Mouse (Mus musculus) heart, adult 18-20 months (tissue): ENCODE results near the gene Zfp780b. TPM values are rescaled to one million over a fixed set of nuclear protein-coding genes. Genes with fewer than 3 reads are reported as not detected.
A peak's percentile ranks its signal among the peaks of the same experiment; 100 is the strongest.
"Not testable (repeated sequence)": the region's sequence is repeated elsewhere in the genome, so short reads cannot be mapped to it uniquely, and the experiment has no call there.

Experiments used
- DNase-seq, 2 experiments: peaks; one replicate each; pipeline ENCODE4 v3.0.0; 2021 to 2022; ENCODE audit warnings: mixed read lengths in 1 of 2
- long read RNA-seq, 2 experiments: library from polyadenylated mRNA; stranded (forward); transcript quantifications; one replicate each; pipeline ENCODE4 v2.0.0; 2021
- total RNA-seq, 2 experiments: library from RNA; stranded (reverse); gene quantifications; 2 replicates each; pipeline ENCODE4 v1.2.3; 2021

Zfp780b gene
- total RNA-seq: 1 to 10 TPM; 8.9 to 9.7 TPM
- long read RNA-seq, experiment 1, partial matches to known transcripts: 1 of 2 reads
- long read RNA-seq, experiment 1, other reads (novel, unspliced or antisense): 1 of 2 reads
- long read RNA-seq, experiment 2, partial matches to known transcripts: 0 of 1 reads
- long read RNA-seq, experiment 2, other reads (novel, unspliced or antisense): 0 of 1 reads

DNA sequence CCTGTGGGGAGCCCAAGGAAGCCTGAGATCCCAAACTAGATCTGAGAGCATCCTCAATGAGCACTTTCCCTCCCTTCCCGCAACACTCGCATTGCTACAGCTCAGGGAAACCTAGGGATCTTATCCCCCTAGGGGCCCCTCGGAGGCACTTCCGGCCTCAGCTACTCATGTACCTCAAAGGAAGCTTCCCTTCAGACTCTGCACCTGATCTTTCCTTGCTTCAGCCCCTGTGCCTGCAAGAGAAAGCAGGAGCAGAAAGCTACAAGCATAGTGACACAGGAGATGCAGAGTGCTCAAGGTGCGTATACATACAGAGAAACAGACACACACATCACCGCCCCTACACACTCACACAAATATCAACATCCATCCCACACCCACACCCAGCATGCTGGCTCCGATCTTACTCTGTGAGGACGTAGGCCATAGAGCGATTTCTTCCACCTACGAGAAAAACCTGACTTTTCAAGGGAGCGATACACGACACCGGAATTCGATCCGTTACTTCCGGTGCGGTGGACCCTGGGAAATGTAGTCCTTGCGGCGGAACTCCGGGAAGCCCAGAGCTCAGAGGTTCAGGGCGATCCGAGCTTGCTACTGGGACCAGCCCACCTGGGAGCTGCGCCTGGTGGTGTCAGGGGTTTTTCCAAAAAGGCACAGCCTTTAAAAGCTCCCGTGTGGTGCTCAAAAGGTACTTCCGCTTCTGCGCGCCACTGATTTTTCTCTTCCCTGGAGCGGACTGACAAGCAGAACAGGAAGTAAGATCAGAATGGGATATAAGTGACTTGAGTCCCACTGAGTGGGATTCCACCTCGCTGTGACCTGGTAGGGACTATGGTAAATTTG is at the start of gene Zfp780b:
Gene Zfp780b (minus strand): TSS at position 489 of the 846 bp plus-strand sequence.
- DNase-seq: peak; percentile 80 to 91

DNA sequence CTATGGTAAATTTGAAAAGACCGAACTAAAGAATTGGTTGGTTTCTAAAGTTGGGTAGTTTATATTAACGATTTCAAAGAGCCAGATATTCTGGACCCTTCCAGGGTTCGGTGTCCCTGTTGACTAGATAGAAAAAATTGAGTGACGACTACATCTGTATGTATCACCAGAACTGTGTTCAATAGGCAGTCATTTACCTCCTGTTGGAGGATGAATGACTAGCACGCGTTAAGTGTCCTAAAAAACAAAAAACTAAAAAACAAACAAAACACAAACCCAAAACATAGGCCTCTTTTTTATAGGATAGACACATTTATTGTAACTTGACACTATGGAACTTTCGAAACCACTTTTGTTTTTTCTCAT is 35.5 kb upstream of the Zfp780b start:
- DNase-seq: no peak

DNA sequence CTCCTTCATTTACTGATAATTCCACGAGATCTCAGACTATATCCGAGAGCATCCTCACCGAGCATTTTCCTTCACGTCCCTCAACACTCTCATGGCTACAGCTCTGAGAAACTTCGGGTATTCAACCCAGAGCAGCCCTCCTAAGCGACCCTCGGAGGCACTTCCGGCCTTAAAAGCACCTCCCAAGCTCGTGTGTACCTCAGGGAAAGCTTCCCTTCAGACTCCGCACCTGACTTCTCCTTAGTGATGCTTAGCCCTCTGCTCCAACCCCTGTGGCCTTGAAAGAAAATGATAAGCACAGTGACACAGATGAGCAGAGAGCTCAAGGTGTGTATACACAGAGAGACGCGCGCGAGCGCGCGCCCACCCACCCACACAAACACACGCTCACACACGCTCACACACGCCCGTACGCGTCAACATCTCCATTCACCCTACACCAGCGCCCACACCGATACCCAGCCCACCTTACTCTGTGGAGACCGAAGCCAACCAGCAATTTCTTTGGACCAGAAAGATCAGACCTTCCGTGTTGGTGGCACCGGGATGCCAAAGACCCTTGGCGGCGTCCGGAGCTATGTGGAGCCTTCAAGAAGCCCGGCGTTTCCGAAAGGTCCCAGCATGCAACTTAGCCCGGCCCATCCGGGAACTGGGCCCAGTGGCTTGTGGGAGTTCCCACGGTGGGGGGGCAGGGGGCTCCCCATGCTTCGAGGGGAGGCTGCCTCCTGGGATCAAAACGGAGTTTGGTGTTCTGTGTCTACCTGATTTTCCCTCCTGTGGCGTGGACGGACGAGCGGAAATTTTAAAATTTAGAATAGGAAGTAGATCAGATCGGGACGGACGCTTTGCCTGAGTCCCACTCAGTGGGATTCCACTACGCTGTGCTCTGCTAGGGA is 34.8 kb upstream of the Zfp780b start, which contains the start of gene Zfp850:
Gene Zfp850 (minus strand): TSS at position 567 of the 896 bp plus-strand sequence.
- DNase-seq: peak; percentile 76 to 86

DNA sequence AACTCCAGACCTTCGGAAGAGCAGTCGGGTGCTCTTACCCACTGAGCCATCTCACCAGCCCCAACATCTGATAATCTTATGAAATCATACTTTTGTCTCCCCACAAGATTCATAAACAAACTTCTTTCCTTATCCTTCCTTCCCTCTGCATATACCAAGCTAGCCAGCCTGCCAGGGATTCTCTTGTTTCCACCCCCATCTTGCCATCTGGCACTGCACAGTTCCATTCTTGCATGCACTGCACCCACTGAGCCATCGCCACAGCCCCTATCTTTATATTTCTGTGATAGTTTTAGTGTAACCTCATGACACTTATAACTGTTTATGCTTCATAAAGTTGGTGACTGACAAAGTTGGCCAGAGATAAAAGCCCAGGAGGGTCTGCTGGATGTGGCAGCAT is 31.3 kb upstream of the Zfp780b start:
- DNase-seq: no peak

DNA sequence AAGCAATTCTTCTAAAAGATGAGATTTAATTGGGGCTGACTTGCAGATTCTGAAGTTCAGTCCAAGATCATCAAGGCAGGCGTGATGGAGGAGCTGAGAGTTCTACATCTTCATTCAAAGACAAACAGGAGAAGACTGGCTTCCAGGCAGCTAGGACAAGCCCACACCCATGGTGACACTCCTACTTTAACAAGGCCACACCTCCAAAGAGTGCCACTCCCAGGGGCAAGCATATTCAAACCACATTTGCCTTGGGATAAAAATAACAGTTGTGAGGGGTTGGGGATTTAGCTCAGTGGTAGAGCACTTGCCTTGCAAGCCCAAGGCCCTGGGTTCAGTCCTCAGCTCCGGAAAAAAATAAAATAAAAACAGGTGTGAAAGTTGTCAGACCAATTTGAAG is 3.2 kb upstream of the Zfp780b start:
- no peak for DNase-seq

DNA sequence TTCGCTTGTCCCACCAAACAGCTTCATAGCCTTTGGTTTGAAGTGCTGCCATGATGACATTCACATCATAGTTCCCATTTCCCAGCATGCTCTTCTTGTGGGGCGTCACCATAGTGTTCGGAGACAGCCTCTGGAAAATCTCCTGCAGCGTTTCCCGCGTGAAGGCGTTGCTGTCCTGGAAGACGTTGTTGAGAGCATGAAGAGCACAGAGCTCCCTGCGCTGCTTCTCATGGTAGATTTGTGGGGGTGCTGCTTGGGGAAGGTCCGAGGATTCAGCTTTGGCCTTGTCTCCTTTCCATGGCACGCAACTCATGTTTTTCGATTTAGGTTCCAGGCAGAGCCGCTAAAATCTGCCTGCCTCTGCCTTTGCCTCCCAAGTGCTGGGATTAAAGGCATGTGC is 29.5 kb downstream of the Zfp780b start:
- not testable (repeated sequence) for DNase-seq

DNA sequence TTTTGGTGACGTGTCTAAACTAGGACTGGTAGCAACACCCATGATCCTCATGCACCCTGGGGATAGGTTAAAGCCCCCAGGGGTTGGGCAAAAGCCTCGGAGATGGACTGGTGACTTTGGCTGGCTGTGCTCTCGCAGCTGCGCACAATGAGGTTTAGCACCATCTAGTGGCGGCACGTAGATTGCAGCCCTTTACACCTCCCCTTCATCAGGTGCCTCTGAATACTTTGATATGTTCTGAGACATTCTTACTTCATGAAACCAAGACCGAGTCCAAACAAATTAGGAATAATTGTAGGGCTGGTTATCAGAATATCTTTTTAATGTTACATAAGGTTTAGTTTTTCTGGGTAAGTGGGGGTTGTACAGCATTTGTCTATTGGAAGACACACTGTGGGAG is 37.1 kb downstream of the Zfp780b start:
- DNase-seq: peak in 1 of 2 experiments; percentile 44

DNA sequence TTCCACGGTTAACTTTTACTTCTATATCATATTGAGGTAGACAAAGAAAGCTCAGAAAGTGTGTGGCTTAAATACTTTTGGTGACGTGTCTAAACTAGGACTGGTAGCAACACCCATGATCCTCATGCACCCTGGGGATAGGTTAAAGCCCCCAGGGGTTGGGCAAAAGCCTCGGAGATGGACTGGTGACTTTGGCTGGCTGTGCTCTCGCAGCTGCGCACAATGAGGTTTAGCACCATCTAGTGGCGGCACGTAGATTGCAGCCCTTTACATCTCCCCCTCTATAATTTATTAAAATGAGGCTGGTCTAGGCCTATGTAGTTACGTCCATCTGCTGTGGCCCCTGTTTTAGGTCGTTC is 45.2 kb downstream of the Zfp780b start:
- DNase-seq: not testable (repeated sequence)

DNA sequence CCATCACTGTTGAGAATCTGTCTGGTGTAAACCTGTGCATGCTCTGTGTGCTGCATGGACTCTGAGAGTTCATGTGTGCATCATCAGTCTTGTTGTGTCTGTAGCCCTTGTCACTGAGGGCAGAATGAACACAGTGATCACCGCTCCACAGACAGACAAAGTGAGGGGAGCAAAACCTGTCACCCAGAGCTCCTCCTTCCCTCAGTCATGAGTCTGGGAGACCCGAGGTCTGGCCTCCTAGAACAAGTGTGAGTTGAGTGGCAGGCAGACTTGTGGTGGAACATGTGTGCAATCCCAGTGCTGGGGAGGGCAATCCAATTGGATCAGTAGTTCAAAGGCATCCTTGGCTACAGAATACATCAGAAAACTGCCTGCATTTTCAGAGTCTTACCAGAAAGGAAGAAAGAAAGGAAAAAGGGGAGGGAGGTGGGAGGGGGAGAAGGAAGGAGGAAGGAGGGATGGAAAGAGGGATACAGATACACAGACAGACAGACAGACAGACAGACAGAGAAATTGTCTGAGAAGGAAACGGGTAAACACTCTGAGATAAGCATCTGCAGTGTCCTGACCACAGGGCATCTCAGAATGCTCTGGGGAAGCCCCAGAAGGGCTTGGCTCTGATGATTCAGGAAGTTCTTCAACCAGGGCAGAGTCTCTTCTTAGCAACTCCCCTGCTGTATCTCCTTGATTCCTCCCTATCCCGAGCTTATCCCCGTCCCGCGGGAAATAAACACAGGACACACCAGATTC is 45.7 kb downstream of the Zfp780b start:
- DNase-seq: peak in 1 of 2 experiments; percentile 8

DNA sequence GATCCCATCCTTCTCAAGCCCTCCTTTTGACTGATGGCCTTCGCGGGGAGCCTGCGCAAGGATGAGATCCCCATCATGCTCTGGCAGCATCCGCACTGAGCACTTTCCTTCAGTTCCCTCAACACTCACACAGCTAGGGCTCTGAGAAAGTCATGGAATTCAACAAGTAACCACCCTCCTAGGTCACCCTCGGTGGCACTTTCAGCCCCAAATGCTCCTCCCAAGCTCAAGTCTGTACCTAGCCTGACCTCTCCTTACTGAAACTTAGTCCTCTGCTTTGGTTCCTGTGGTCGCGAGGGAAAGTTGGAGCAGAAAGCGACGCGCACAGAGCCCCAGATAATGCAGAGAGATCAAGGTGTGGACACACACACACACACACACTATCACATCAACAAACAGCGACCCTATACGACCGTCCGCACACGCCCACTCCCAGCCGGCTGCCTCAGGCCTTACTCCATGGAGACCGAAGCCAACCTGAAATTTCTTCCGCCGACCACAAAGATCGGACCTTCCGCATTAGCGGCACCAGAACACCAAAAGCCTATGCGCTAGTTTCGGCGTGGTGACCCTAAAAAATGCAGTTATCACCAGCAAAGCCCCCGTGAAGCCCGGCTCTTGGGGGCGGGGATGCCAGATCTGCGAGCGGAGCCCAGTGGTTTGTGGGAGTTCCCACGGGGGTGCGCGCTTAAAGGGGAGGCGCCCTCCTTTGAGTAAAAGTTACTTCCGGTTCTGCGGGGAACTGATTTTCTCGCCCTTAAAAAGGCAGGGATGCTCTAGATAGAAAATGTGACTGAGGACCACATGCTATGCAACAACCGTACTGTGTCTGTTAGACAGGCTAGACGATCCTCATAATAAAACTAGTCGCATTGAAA is 49.9 kb downstream of the Zfp780b start, which contains the start of gene Zfp974:
Gene Zfp974 (minus strand): TSS at position 643 of the 878 bp plus-strand sequence.
- DNase-seq: peak; percentile 61 to 76

DNA sequence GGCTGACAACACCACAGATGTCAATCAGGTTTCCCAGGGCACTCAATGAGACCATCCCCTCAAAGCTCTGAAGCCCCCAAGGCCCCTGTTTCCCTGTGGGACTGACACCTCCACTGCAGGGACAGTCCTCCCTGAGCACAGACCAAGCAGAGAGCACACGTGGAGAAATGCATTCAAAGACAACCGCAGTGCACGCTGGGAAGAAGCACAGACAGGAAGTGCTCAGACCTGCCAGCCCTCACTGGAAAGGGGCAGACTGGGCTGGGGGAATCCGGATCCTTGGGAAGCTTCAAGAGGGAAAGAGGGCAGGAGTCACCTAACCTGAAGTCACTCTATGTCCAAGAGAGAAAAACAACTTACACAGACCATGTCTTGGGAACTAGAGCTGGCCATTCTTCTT is 51.9 kb downstream of the Zfp780b start:
- not testable (repeated sequence) for DNase-seq

DNA sequence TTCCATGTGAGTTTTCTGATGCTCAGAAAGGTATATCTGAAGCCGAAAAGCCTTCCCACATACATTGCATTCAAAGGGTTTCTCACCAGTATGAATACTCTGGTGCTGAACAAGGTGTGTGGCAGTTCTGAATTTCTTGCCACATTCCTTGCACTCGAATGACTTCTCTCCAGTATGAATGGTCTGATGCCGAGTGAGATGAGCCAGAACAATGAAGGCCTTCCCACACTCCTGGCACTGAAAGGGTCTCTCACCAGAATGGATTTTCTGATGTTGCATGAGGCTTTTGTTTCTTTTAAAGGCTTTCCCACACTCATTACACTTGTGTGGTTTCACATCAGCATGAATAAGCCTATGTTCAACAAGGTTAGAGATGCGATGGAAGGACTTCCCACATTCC is 68.0 kb downstream of the Zfp780b start:
- not testable (repeated sequence) for DNase-seq

Other genes with a start within 250 kb of the Zfp780b start
- 1 to 10 TPM; 9.0 to 9.1 TPM for gene Zfp60, start 247.8 kb downstream of the Zfp780b start, total RNA-seq
- 1 to 10 TPM; 4.6 to 5.9 TPM for gene Zfp626, start 172.0 kb downstream of the Zfp780b start, total RNA-seq
- 1 to 10 TPM; 2.5 to 2.7 TPM for gene Zfp59, start 140.6 kb downstream of the Zfp780b start, total RNA-seq
- 1 to 10 TPM; 2.2 to 3.1 TPM for gene Zfp607a, start 121.6 kb downstream of the Zfp780b start, total RNA-seq
- gene Zfp974, start 49.7 kb downstream of the Zfp780b start, total RNA-seq: 1 to 10 TPM; 5.3 to 5.6 TPM
- gene Zfp850, start 34.9 kb upstream of the Zfp780b start, total RNA-seq: 1 to 10 TPM; 1.0 to 1.5 TPM
- 10 to 100 TPM; 85.2 to 87.3 TPM for gene Psmc4, start 70.9 kb upstream of the Zfp780b start, total RNA-seq
- gene Fcgbp, start 92.1 kb upstream of the Zfp780b start, total RNA-seq: under 1 TPM; 0.22 to 0.64 TPM
- gene 9530053A07Rik, start 150.3 kb upstream of the Zfp780b start, total RNA-seq: not detected
- gene Fbl, start 190.5 kb upstream of the Zfp780b start, total RNA-seq: 10 to 100 TPM; 28.9 to 32.8 TPM
- gene Dyrk1b, start 200.3 kb upstream of the Zfp780b start, total RNA-seq: 10 to 100 TPM; 26.0 to 32.6 TPM